7 mouse cellular contexts compared by ENCODE assay signal in genomic region chr2:84677270-84677967, GRCm38 (mm10). TPM values are rescaled to one million over a fixed set of nuclear protein-coding genes. Genes with fewer than 3 reads are reported as not detected.
DNase-seq lines count a peak whose midpoint lies in the region; ATAC-seq and TF ChIP-seq lines count a peak whose summit lies in the region.

No protein-coding gene starts in this region.

- no peaks in the 10 kb centered on the region for H3K4me1 ChIP-seq in lung, postnatal 0 days (ENCODE audit: insufficient read depth, low read depth, low read length)
- H3K4me1 ChIP-seq in hindbrain, embryonic 15.5 days (replicated peaks), result peaks cover 29% of the 10 kb centered on the region
- peaks cover 28% of the 10 kb centered on the region for H3K4me1 ChIP-seq in midbrain, embryonic 15.5 days

- no peaks in the 10 kb centered on the region for H3K27me3 ChIP-seq in lung, postnatal 0 days (replicated peaks; ENCODE audit: insufficient read depth, low read length)
- H3K27me3 ChIP-seq in hindbrain, embryonic 15.5 days, result no peaks in the 10 kb centered on the region
- no peaks in the 10 kb centered on the region for H3K27me3 ChIP-seq in midbrain, embryonic 15.5 days (replicated peaks)

- no peaks in the 10 kb centered on the region for H3K36me3 ChIP-seq in lung, postnatal 0 days (ENCODE audit: insufficient read depth, low read length)
- H3K36me3 ChIP-seq in hindbrain, embryonic 15.5 days, result peaks cover 36% of the 10 kb centered on the region
- peaks cover 29% of the 10 kb centered on the region for H3K36me3 ChIP-seq in midbrain, embryonic 15.5 days (replicated peaks)

- peak; percentile 70 for TF ChIP-seq CTCF in lung, postnatal 0 days (IDR thresholded peaks at IDR 0.05)

- H3K27ac ChIP-seq in lung, postnatal 0 days (ENCODE audit: low read length), result no peak overlapping the region
- peak overlapping the region; percentile 85 for H3K27ac ChIP-seq in hindbrain, embryonic 15.5 days (replicated peaks)
- peak overlapping the region; percentile 86 for H3K27ac ChIP-seq in midbrain, embryonic 15.5 days

- 8% methylated on average over 21 of the region's 22 CpGs for WGBS in lung, postnatal 0 days
- 9% methylated on average over 22 of the region's 22 CpGs for WGBS in hindbrain, embryonic 15.5 days
- 10% methylated on average over 22 of the region's 22 CpGs for WGBS in midbrain, embryonic 15.5 days

- intact Hi-C loops in left cerebral cortex, postnatal 36 days (cut with DNase I), result loop anchor here (5.0 kb wide), 1 partner anchor 35 kb away; no protein-coding TSS in a partner anchor

- DNase-seq in lung, postnatal 0 days (ENCODE audit: low spot score), result peak; percentile 55
- DNase-seq in lung, postnatal 4 days, result no peak
- peak; percentile 56 for DNase-seq in embryo, embryonic 11 days
- no peak for DNase-seq in left cerebral cortex, adult 9 months (ENCODE audit: low spot score in 2 of 2)
- no peak for DNase-seq in left cerebral cortex, postnatal 36 days (ENCODE audit: low spot score in 2 of 2)

- no peak for TF ChIP-seq EP300 in lung, postnatal 0 days (IDR thresholded peaks at IDR 0.05)

- peak overlapping the region; percentile 75 for H3K4me2 ChIP-seq in lung, postnatal 0 days (replicated peaks; ENCODE audit: low read depth, low read length)
- peak overlapping the region; percentile 63 for H3K4me2 ChIP-seq in hindbrain, embryonic 15.5 days
- peak overlapping the region; percentile 58 for H3K4me2 ChIP-seq in midbrain, embryonic 15.5 days

- peak; percentile 36 for ATAC-seq in lung, postnatal 0 days
- peak; percentile 73 for ATAC-seq in hindbrain, embryonic 15.5 days (ENCODE audit: low FRiP score, low read depth)
- peak; percentile 77 for ATAC-seq in midbrain, embryonic 15.5 days (replicated peaks)

- peak overlapping the region; percentile 54 for H3K4me3 ChIP-seq in lung, postnatal 0 days (ENCODE audit: low read depth, low read length)
- H3K4me3 ChIP-seq in hindbrain, embryonic 15.5 days, result peak overlapping the region; percentile 97
- H3K4me3 ChIP-seq in midbrain, embryonic 15.5 days, result peak overlapping the region; percentile 91

- H3K9ac ChIP-seq in lung, postnatal 0 days (replicated peaks; ENCODE audit: low read depth), result peak overlapping the region; percentile 36; the same call in 1 of the 2 replicates
- H3K9ac ChIP-seq in hindbrain, embryonic 15.5 days, result peak overlapping the region; percentile 84
- peak overlapping the region; percentile 60 for H3K9ac ChIP-seq in midbrain, embryonic 15.5 days

- no peaks in the 10 kb centered on the region for H3K9me3 ChIP-seq in lung, postnatal 0 days (ENCODE audit: low read length)
- no peaks in the 10 kb centered on the region for H3K9me3 ChIP-seq in hindbrain, embryonic 15.5 days
- no peaks in the 10 kb centered on the region for H3K9me3 ChIP-seq in midbrain, embryonic 15.5 days

RNA-seq across cellular contexts. Expression of gene Gm28635, which starts 0.4 kb away (rescaled TPM):
- not detected in 2 replicates for polyA plus RNA-seq in lung, postnatal 0 days (2015; fragmentation: Nextera tagmentation; extraction: Ambion mirVana)
- polyA plus RNA-seq in hindbrain, embryonic 15.5 days (2015; fragmentation: Nextera tagmentation; extraction: Ambion mirVana), result not detected in 2 replicates
- polyA plus RNA-seq in midbrain, embryonic 15.5 days (2015; fragmentation: Nextera tagmentation; extraction: Ambion mirVana), result not detected in 2 replicates
- 1 to 10 TPM; 6.0 to 8.1 TPM for total RNA-seq in left cerebral cortex, postnatal 36 days (2021)

RNA-seq across cellular contexts. Expression of gene Med19, which starts 0.8 kb away (rescaled TPM):
- polyA plus RNA-seq in lung, postnatal 0 days (2015; fragmentation: Nextera tagmentation; extraction: Ambion mirVana), result 21.0 and 22.6 TPM in 2 replicates
- 53.4 and 53.6 TPM in 2 replicates for polyA plus RNA-seq in hindbrain, embryonic 15.5 days (2015; fragmentation: Nextera tagmentation; extraction: Ambion mirVana)
- 49.5 and 50.1 TPM in 2 replicates for polyA plus RNA-seq in midbrain, embryonic 15.5 days (2015; fragmentation: Nextera tagmentation; extraction: Ambion mirVana)
- 10 to 100 TPM; 27.2 to 31.9 TPM for total RNA-seq in left cerebral cortex, postnatal 36 days (2021)

RNA-seq across cellular contexts. Expression of gene Tmx2, which starts 1.5 kb away (rescaled TPM):
- polyA plus RNA-seq in lung, postnatal 0 days (2015; fragmentation: Nextera tagmentation; extraction: Ambion mirVana), result 51.6 and 52.8 TPM in 2 replicates
- 293 and 294 TPM in 2 replicates for polyA plus RNA-seq in hindbrain, embryonic 15.5 days (2015; fragmentation: Nextera tagmentation; extraction: Ambion mirVana)
- polyA plus RNA-seq in midbrain, embryonic 15.5 days (2015; fragmentation: Nextera tagmentation; extraction: Ambion mirVana), result 271 and 279 TPM in 2 replicates
- total RNA-seq in left cerebral cortex, postnatal 36 days (2021), result 100 to 1,000 TPM; 223 to 252 TPM

RNA-seq across cellular contexts. Expression of gene Selenoh, which starts 6.8 kb away (rescaled TPM):
- polyA plus RNA-seq in lung, postnatal 0 days (2015; fragmentation: Nextera tagmentation; extraction: Ambion mirVana), result 94.3 and 102 TPM in 2 replicates
- polyA plus RNA-seq in hindbrain, embryonic 15.5 days (2015; fragmentation: Nextera tagmentation; extraction: Ambion mirVana), result 195 and 212 TPM in 2 replicates
- polyA plus RNA-seq in midbrain, embryonic 15.5 days (2015; fragmentation: Nextera tagmentation; extraction: Ambion mirVana), result 168 and 174 TPM in 2 replicates
- total RNA-seq in left cerebral cortex, postnatal 36 days (2021), result 10 to 100 TPM; 35.5 to 41.2 TPM

RNA-seq across cellular contexts. Expression of gene Btbd18, which starts 18.5 kb away (rescaled TPM):
- polyA plus RNA-seq in lung, postnatal 0 days (2015; fragmentation: Nextera tagmentation; extraction: Ambion mirVana), result 0.06 and 0.07 TPM in 2 replicates
- 0.10 and 0.35 TPM in 2 replicates for polyA plus RNA-seq in hindbrain, embryonic 15.5 days (2015; fragmentation: Nextera tagmentation; extraction: Ambion mirVana)
- polyA plus RNA-seq in midbrain, embryonic 15.5 days (2015; fragmentation: Nextera tagmentation; extraction: Ambion mirVana), result 0.14 and 0.19 TPM in 2 replicates
- not detected for total RNA-seq in left cerebral cortex, postnatal 36 days (2021)

Comparison
In these comparisons a context has a peak if more than half of its experiments do, and no peak if none do; other contexts are left out.
1. DNase-seq: peak in lung, postnatal 0 days (single experiment) and embryo, embryonic 11 days (single experiment); none in lung, postnatal 4 days (0 of 2), left cerebral cortex, adult 9 months (0 of 2) and left cerebral cortex, postnatal 36 days (0 of 2).
2. Peak in every context shown above with its lines, with median percentiles within 50 percentile points of each other: ATAC-seq, H3K4me2 ChIP-seq, H3K4me3 ChIP-seq and H3K9ac ChIP-seq.